Mouse (Mus musculus): Measurements from ENCODE around the gene Adcyap1r1.

Adcyap1r1 gene

DNA sequence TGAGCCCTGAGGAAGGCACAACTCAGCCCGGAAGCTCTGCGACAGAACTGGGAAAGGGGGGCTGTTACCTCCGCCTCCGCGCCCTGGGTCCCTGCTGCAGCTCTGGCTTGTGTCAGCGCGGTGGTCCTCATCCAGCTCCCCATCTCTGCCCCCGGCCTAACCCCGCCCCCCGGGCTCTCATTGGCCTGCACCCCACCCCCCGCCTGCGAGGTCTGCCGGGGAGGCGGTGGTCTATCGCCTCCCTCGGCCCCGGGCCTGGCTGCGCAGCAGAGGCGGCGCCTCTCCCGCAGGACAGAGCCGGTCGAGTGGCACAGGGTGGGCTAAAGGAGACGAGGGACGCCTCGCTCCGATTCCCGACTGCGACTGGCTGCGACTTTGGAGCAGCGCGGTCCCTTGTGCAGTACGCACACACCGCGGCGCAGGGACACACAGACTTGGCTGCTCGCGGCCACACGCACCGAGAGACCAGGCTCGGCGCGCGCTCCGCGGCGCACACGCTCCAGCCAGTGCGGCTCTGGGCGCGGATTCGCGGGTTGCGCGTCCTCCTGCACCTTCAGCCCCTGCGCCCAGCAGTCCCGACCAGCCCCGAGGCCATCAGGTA lies at the start of gene Adcyap1r1:
TSS of gene Adcyap1r1 (plus strand) at position 208 of the 601 bp plus-strand sequence.
- peak; percentile 87 for DNase-seq

DNA sequence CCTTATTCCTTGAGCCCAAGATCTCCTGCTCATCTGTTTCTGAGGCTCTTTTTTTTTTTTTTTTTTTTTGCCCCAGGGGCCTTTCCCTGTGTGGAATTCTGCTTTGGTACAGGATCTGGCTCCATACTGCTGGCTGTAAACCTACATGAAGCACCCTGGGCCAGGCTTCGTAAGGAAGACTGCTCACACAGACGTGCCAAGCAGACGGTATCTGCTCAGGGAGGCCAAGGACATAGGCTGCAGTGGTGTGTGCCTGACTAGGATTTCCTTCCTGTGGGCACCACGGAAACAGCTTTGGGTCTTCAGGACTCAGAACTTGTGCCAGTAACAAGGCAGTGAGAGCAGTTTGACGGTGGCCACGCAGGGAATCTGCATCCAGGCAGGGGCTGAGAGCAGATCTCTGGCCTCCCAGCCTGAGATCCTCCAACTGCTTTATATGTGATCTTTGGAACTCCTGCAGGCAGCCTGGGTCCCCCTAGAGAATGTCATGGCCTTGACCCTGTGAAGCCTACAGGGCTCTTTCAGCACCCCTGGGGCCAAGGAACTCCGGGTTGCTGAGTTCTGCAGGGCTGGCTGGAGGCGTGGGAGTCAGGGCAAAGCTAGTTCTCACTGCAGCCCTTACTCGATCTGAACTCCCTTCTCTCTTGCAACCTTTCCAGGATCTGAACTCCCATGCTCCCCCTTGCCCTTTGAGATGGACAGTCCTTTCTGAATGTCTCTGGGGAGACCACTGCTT lies 49.6 kb upstream of the Adcyap1r1 start:
- DNase-seq: peak; percentile 37 to 45

DNA sequence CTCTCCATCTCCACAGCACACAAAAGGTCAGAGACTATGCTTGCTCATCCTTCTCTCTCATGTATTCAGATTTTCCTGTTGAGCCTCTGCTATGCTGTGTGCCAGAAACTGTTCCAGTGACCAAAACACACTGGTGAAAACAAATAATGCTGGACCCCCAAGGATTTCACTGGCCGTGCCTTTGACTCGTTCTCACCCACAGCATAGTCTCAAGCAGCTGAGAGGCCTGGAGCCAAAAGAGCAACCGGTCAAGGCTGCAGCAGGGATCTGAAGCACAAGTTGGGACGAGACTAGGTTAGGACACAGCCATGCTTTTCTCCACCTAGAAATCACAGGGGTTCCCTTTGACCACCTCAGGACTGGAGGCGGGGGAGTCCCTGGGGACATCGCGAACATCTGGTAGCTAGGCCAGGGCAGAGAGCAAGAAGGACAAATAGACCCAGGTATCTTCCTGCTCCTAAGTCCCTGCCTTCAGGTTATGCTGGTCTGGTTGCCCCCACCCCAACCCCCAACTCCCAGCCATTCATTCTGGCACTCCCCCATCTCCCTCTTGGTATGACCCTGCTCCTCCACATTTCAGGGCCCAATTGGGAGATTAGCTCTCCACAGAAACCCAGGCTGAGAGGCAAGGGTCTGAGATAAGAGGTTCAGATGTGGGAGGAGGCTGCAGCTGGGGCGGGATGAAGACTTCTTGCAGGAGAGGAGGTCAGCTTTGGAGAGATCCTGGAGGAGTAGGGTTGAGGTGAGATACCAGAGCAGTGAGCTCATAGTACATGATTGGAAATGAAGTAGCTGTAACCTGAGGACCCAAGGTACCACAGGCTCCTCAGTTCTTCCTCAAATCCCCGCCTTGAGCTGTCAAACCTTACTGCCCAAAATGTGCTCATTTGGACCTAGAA lies 48.1 kb upstream of the Adcyap1r1 start:
- no peak for DNase-seq

DNA sequence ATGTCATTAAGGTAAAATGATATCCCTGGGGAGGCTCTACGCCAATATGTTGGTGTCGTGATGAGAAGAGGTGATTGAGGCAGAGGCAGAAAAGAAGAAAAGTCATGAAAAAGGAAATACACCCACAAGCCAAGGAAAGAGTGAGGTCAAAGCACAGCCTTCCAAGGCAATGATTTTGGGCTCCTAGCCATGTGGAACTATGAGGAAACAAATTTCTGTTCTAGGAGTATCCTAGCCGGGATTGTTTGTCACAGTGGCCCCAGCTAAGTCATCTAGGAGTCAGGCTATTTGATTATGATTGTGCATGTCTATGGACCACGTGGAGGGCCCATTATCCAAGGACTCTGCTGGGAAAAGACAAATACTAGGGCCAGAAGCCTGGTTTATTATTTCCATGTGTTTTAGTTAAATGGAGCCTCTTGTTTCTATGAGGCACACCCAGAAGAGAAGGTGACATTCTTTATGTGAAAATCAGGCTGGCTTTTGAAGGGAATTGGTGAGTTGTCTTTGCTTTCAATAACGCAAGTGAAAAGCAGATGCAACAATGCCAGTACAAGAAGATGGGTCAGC lies 47.3 kb upstream of the Adcyap1r1 start:
- no peak for DNase-seq

DNA sequence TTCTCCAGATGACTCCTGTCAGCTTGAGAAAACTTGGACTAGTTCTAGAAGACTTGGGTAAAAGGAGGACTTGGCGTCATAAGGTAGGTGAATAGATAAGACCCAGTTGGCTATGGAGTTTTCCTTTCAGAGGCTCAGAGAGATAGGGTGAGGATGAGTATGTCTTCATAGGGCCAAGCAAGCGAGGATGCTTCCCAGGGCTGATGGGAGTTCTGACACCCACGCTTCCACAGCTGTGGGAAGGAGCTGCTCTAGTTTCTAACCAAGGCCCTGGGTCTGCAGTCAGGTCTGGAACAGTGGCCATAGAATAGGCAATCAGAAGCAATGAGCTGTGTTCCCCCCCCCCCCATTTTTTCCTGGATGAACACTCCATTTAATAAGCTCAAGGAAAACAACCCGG lies 44.4 kb upstream of the Adcyap1r1 start:
- DNase-seq: no peak

DNA sequence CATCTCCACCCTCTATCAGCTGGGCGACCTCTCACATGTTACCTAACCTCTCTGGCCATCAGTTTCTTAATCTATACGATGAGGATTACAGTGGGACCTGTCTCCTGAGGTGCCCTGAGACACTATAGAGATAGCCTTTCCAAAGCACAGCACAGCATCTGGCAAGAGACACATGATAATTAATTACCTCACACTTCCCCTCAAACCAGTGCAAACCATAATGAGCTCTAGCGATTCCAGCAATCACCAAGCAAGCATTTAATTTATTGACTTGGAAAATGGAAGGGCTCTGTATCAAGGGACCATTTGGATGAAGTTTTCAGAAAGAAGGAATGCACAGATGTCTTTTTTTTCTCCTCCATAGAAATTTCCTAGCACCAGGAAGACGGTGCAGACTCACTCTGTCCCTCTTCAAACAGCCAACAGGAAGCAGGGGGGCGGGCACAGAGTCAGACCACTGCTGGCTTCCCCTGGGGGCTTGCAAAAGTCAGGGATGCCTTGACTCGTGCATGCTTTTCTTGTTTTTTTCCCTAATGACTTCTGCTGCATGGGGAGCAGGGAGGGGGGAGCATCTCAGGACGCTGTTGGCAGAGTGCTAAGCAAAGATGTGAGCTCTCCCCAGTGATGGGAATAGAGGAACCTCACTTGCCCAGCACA lies 41.5 kb upstream of the Adcyap1r1 start:
- no peak for DNase-seq

DNA sequence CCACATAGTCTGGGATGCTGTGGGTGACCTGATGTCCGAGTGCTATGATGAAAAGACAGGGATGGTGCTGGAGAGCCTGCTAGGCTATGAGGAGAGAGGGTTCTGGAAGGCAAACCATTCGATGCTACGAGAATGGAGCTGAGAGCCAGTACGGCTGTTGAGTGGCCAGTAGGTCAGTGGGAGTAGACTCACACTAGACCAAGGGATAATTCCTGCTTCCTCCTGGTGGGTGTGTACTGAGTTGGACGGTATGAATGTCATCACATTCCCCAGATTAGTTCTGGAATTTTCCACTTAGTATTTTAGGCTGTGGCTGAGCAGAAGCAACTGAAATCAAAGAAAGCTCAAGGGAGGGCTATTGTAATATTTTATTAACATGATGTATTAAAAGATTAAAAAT lies 40.8 kb upstream of the Adcyap1r1 start:
- DNase-seq: no peak

DNA sequence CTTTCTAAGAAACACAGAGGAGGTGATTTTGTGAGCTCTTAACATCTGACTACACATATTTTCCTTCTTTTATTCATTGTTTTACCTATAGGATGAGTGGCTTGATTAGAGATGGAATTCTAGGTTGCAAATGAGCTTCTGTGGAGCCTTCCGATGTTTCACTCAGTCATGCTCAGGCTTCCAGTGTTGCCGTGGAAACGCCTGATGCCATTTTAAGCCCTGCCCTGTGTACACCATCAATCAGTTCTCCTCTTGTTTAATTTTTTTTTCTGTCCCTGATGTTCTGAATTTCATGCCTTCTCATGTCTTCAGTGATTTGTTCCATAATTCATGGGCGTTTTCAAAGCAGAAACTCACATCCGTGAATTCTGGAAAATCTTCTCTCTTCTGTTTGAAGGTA lies 35.6 kb upstream of the Adcyap1r1 start:
- no peak for DNase-seq

DNA sequence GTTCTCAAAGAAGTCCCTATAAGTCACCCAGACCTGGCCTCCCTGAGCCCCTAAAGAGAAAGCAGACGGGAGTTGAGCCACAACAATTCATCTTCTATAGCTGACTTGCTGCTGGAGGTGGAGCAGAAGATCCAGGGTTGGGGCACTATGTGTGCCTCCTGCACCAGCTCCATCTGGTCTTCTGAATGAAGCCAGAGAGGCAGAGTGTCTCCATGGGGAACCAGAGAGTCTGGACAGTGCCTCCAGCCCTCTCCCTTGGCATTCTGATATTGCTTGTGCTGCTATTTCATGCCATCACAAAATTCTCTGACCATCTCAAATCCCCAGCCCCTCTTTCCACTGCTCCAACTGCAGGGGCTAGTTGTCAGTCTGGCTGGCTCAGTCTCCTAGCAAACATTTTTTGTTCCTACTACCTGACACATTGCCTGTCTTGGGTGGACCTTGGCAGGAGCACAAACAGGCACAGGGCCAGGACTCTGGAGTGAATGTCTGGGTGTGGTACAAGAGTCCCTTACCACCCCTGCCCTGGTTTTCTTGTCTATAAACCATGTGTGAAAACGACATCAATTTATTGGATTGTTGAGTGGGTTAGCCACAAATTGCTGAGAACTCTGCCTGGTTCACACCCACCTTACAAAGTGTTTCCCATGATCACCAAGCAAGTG lies 32.9 kb upstream of the Adcyap1r1 start:
- DNase-seq: peak; percentile 81 to 87

DNA sequence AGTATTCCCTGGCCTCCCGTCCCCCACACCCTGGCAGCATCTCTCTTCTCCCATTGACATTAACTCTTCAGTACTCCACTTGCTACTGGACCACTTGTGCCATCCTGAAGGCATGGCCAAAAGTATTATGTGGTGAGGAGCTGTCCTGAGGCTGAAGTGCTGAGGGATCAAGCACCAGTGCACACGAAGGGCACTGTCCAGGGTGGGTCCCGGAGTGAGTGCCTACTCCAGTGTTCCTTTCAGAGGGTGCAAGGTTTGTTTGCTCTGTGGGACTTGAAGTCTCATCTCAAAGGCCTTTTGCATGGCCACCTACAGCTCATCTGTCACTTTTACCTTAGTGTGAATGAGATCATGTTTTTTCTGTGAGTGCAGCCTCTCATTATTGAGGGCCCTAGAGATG lies 31.4 kb upstream of the Adcyap1r1 start:
- DNase-seq: no peak

DNA sequence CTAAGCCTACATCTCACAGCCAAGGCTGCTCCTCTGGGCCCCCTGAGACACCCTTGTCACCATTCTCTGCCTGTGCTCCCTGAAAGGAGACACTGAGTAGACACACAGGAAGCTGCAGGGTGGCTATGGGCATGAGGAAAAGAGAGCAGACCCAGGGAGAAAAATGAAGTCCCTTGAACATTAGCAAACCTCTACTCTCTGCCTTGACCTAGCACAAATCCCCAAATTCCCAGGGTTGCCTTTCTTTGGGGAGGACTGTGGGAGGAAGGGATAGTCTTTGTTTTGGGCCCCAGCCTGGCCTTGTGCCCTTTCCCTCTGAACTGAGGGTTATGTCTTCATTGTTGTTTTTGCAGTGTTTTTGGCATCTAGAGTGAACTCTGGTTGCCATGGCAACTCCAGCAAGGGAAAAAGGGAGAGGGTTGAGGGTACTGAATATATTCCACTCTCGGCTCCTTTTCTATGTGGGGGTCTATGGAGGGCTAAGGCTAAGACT lies 30.9 kb upstream of the Adcyap1r1 start:
- peak in 1 of 2 experiments; percentile 21 for DNase-seq

DNA sequence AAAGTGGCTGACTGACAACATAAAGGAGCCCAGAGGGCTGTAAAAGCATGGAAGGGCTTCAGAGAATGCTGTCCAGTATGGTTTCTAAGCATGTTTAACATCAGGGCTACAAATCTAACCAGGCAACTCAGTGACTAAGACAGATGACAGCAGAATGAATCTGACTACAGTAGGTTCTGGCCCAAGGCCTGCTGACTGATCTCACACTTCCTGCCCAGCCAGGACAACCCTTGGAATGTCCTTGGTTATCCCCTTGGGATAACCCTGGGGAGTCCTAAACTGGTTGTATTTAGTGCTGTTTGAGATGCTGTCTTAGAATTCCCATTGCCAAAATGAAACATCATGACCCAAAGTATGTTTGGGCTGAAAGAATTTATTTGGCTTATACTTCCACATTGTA lies 19.7 kb upstream of the Adcyap1r1 start:
- no peak for DNase-seq

DNA sequence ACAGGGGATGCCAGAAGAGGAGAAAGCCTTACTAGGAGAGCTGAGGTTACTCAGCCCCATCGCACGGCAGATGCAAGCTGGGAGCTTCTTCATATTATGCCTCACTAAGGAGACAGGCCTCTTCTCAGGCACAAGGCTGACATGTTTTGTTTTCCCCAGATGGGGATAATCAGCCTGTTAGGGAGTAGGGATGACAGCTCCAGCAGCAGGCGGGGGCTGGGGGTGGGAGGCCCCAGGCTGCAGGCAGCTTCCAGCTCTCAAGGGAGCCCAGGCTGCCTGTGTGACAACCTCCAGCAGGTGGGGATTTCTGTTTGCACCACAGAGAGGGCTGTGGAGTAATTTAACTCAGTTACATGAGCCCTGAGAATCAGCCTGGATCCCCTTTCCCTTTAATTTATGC lies 17.4 kb upstream of the Adcyap1r1 start:
- no peak for DNase-seq

DNA sequence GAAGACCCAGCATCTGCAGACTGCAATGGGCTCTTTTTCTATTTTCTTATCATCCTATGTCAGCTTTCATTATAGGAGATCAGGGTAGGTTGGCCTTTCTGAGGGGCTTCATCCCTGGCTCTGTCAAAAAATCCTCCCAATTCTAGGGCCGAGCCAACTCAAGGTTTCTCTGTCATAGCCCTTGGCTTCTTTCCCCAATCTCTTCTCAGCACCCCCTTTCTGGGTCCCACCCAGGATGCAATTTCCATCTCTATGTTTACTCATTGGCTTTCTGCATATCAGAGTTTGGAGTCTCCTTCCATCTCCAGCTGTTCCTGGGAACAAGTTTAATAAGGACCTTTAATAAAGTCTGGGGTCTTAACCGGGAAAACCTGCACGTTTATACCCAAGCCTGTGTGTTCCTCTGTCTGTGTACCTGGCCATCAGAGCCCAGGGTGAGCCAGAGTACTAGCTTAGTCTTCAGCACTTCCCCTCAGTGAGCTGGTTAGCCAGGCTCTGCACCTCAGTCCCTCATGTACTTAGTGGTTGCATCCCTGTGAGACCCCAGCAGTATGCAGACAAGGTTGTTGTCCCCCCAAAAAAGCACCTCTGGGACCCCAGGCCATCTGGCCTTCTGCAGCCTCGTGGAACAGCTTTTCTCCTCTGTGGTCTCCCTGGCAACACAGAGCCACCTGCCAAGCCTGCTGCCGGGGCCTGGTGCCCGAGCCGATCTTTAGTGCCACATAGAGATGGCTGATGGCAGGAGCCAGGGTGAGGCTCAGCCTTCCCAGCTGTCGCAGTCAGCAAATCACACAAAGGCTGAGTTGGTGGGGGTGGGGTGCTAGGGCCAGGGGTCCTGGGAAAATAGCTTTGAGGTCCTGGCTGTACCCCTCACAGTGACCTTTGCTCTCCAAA lies 16.3 kb upstream of the Adcyap1r1 start:
- DNase-seq: peak; percentile 69 to 75

DNA sequence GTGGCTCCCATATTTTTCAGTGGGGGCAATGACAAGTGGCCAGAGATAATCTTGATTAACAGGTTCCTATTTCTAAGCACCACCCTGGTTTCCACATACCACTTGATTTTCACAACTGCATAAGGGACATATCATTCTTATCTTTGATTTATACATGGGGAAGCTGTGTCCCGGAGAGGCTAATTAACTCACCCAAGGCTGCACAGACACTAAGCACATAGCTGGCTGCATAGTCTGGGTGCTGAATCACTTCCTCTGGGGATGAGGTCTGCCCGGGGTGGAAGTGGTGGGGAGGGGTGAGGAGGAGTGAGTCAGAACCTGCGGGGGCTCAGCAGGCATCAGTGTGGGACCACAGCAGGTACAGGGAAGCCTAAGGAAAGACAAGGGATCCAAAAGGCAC lies 13.9 kb upstream of the Adcyap1r1 start:
- DNase-seq: no peak

DNA sequence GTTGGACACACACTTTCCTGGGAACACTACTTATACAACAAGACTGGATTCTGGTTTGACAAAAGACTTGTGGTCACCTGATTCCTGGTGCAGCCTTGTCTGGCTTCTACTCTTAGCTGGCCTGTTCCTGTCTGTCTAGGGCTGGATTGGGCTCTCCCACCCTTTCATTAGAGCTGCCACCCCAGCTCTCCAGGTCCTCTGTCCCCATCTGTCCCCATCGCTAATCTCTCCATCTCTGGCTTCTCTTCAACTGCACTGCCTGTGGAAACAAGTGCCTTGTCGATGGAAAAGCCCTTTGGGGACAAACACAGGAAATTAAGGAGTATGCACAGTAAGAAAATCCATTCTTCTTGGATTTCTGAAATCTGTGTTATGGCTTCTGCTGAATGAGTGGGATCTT lies 12.9 kb upstream of the Adcyap1r1 start:
- DNase-seq: no peak

DNA sequence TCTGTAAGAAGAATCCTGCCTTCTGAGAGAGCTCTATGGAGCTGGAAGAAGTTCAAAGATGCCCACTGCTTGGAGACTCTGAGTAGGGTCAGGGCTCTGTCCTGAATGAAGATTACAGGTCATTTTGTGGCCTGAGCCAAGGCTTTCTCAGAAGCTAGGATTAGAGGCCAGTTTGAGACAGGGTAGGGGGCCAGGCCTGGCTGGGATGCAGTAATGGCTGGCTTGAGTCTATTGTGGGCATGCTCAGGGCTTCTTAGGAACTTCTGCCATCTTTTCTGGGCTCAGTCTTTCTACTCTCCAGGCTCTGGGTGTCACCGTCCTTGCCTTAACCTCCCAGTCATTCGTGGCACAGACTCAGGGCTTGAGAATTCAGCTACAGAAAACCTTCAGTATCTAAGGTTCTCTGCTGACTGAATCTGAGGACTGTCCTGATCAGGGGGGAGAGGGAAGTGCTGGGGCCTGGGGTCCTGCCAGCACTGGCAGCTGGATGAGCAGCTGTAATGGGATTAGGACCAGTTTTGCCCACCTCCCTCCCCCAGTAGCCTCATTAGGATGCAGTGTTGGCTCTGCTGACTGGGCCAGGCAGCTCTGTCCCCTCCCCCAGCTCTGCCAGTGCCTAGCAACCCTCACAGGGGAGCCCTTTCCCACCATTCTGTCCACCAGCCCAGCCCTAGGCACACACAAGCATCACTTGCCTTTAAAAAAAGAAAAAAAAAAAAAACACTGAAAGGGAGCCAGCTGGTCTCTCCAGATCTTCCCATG lies 7.7 kb upstream of the Adcyap1r1 start:
- DNase-seq: no peak

DNA sequence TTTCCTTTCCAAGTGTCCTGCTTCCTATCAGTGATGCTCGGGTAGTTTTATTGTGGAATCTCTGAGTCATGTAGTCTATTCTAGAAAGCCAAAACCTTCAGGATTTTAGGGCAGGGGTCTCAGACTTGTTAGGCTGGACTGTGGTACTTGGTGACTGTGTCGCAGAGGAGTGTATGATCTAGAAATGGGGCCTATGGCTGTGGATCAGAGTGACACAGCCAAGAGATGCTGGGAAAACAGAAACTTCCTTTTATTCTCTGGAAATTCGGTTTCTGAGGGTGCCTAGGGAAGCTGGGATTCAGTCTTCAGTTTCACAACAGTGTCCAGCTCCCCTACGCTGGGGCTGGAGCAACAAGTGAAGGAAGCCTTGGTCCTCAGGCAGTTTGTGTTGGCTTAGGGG lies 7.1 kb upstream of the Adcyap1r1 start:
- no peak for DNase-seq

DNA sequence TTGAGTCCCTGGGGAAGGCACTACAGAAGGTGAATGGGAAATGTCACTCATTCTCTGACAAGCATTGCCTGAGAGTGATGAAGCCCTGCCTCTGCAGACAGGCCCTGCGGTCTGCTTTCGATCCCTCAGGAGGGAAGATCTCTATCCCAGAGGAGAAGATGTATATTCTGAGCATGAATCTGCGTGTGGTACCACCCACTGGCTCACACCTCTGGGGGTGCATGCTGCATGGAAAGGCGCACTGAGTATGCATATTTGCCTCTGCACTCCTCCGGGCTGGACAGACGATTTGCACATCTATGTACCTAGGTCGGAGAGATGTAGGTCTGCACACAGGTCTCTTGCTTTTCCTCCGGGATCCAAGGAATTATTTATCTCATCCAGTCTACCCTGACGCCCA lies 3.6 kb upstream of the Adcyap1r1 start:
- DNase-seq: no peak

Measured in cerebellum, postnatal 25 days (tissue).